Mouse (Mus musculus) ES-CJ7 (cell line): Measurements from ENCODE around the gene Gipc3.

Experiments used
- DNase-seq: peaks from one replicate; pipeline ENCODE4 v3.0.0; 2011; ENCODE audit warnings: low read depth, low spot score

Gipc3 gene

DNA sequence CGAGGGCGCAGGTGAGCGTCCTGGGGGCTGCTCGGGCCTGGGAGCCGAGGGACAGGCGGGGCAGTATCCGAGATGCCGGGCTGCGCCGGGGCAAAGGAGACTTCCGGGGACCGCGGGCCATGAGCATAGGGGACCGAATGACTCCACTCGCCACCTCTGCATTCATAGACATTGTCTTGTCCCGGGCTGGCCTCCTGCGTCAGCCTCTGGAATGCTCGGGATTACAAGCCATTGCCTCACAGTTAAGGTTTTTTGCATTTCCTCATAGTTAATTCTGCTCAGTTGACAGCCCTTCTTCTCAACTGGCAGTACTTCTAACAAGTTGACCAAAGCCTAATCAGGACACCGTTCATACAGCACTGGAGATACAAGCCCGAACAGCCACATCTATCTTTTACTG, 21.6 kb downstream of the Gipc3 start:
- DNase-seq: no peak

DNA sequence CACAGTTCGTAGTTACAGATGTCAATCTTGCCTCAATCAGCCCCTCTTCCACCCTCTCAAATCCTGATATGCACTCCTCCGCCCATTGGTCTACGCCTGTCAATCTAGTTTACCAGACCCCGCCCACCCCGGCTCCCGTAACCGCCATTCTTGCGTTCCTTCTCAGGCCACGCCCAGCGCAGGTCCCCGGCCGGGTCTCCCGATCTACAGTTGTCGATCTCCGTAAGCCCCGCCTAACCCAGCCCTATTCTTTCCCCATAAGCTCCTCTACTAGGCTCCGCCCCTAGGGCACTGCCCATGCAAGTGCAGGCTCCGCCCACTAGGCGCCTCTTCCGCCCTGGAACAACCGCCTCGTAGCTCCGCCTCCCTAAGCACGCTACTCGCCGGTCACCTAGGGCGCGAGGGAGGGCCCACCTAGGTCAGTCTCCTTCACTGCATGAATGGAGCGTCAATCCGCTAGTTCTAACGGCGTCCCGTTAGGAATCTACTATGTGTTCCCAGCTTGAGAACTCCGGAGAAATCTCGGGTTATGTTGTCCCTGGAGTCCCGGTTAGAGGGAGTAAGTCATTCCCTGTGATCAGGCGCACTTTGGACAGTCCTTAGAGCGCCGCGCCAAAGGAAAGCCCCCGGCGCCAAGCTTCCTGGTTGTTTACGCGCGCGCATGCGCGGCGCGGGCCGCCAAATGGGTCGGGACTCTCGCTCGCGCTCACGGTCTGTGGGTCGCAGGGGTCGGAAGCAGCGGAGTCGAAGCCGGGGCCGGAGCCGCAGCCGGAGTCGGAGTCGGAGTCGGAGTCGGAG, 22.3 kb downstream of the Gipc3 start, which contains the start of gene Cactin:
Cactin (plus strand) TSS at position 554 of the 798 bp plus-strand sequence.
- DNase-seq: peak; percentile 100

DNA sequence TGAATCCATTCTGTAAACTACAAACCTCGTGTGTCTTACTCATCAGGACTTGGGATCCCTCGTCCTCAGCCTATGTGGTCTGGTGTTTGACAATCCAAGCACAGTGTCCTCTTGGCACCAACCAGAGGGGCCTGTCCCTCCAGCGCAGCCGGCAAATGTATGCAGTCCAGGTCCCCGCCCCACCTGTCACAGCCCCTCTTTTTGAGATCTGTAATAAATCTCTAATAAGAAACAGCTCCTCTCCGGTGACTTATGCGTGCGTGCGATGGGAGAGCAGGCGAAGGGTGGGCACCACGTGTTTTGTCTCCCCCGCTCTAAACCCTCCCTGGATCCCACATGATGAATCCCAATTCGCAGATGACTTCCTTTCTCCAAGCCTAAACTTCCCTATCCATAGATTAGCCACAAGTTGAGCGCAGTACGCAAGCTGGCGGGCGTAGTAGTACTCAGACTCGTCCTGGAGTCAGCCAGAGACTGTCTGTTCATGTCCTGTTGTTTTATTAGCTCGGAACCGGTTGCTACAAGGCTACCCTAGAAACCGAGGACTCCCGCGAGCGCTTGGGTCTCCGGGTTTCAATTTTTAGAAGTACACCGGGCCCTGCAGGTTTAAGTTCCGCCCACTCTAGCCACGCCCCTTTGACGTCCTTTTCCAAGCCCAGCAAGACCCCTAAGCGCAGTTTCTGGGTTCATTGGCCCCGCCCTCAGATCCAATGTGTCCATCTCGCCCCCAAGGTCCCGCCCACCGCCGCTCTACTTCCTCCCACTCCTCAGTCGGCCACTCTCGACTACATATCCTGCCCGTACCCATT, 23.1 kb downstream of the Gipc3 start:
- DNase-seq: peak; percentile 99

DNA sequence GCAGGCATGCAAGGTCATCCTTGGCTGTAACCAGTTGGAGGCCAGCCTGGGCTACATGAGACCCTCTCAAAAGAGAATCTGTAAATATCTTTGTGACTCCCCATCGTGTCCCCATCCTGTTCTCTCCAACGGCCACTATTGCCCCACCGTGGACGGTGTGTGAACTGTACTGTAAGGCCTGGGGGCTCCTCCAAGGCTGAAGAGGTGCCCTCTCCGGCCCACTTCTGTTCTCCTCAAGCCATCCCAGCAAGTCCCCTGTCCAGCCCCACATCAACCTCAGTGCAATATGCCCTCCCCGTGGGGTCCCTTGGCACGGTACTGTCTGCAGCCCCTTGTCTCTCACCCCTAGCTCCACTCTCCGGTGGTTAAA, 23.8 kb downstream of the Gipc3 start:
- no peak for DNase-seq

DNA sequence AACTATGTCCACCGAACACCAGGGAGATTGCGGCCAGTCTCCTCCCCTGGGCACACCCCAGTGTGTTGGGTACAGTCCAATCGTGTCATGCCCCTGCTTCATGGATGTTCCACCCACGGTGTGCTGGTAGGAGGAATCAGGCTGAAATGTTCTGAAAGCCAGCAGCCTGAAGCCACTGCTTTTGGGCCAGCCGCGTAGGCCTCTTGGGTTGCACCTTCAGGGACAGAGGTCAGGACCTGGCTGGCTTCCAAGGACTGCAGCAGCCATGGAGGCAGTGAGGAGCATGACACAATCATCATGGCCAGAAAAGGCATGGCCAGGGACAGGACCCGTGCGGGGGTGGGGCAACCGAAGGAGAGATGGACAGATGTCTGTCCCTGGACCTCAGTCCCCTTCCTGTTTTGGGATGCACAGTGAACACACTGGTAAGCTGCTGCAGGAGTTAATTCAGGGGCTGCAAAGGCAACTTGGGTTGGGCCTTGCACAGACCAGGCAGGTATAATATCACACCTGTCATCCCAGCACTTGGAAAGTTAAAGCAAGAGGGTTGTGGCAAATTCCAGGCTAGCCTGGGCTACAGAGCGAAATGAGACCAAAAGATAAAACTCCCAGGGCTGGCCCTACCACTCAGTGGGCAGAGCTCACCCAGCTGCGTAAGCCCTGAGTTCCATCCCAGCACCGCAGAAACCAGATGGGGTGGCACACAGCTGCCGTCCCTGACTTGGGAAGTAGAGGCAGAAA, 24.3 kb downstream of the Gipc3 start:
- no peak for DNase-seq

DNA sequence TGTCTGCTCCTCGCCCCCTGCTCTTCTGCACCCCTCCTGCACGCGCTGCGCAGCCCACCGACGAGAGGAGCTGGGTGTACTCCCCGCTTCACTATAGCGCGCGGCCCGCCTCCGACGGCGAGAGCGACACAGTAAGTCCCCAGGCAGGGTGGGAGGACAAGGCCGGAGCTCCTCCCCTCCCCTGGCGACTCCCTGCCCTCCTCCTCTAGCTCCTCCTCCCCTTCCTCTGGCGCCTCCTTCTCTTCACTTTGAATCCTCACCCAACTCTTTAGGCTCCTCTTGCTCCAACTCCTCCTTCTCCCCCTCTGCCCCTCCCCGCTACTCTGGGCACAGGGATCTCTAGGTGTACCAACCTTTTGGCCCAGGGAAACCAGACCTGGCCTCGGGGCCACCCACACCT, 25.8 kb downstream of the Gipc3 start:
- DNase-seq: peak; percentile 83

DNA sequence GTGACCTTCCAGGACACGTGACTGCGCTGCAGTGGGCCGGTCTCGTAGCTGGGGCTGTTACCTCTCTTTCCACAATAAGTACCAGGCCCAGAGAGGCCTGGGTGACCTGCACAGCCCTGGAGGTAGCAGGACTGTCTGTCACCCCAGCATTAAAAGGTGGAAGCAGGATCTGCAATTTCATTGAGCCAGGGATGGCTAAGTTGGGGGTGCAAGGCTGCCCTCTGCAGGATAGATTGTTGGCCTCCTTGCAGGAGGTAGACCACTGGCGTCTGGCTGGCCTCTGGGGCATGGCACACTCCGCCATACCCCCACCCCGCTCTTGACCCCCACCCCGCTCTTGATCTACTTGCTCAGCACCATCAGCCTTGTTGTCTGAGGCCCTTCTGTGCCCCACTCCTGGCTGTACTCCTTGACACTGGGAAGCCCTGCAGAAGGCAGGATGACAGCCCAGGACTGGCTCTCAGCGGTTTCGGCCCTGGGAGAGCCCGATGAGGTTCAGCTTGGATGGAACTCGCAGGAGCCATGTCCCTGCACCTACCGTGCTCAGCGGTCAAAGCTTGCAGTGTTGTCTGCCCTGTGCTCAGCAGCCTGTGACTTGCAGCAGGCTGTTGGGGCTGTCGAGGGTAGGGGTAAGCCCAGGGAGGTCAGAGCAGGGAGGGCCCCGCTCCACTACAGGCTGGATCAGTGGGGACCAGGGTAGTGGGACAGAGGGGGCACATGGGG, 26.6 kb downstream of the Gipc3 start:
- DNase-seq: no peak

DNA sequence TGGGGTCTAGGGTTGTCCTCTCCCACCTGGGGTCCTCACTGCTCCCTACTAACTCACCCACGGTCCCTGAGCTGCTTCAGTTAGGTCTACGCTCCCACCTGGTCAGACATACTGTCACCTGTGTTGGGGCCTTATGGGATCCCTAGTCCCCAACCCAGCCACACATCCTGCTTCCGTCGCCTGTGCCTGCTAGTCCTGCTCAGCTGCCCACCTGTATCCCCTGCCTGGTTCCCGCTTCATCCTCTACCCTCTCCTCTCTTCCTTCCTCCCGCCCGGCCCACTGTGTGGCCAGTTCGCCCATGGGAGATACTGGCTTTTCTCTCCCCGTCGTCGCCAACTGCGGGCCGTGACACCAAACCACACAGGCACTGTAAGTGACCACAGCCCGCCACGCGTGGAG, 27.5 kb downstream of the Gipc3 start:
- no peak for DNase-seq

DNA sequence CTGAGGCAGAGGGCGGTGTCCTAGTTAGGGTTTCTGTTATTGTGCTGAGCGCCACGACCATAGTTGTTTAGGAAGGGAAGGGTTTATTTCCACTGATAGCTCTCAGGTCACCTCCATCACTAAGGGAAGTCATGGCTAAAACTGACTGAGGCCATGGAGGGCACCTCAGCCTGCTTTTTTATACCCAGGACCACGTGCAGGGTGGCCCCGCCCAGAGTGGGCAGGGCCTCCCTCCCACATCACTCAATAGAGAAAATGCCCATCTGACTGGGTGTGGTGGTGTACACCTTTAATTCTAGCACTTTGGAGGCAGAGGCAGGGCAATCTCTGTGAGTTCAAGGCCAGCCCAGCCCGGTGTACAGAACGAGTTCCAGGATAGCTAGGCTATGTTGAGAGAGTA, 28.9 kb downstream of the Gipc3 start:
- DNase-seq: no peak

DNA sequence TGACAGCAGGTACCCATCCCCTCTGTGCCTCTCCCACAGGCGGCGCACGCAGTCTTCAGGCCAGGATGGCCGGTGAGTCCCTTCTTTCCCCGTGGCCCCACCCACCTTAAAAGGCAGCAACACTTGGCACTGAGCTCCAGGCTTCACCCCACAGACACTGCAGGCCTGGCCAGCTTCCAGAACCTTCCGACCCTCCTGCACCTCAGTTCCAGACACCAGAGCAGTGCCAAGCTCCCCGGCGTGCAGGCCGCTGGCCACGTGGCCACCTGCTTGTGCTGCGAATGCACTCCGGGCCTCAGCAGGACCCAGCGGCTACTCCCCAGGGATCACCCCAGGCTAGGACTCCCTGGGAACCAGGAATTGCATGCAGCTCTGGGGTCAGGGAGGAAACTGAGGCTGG, 29.5 kb downstream of the Gipc3 start:
- no peak for DNase-seq

DNA sequence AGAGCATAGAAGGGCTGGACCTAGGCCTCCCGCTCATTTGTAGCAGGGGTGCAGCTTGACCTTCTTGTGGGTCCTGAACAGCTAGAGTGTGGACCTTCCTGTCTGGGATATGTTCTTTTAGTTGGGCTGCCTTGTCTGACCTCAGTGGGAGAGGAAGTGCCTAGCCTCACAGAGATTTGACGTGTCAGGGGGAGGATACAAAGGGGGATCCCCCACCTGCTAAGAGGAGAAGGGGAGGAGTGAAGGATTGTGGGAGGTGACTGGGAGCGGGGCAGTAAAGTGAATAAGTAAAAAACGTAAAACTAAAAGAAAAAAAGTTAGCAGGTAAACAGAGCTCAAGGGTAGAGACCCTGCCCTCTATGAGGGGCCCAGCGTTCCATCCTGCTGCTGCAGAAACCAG, 33.5 kb downstream of the Gipc3 start:
- DNase-seq: no peak

DNA sequence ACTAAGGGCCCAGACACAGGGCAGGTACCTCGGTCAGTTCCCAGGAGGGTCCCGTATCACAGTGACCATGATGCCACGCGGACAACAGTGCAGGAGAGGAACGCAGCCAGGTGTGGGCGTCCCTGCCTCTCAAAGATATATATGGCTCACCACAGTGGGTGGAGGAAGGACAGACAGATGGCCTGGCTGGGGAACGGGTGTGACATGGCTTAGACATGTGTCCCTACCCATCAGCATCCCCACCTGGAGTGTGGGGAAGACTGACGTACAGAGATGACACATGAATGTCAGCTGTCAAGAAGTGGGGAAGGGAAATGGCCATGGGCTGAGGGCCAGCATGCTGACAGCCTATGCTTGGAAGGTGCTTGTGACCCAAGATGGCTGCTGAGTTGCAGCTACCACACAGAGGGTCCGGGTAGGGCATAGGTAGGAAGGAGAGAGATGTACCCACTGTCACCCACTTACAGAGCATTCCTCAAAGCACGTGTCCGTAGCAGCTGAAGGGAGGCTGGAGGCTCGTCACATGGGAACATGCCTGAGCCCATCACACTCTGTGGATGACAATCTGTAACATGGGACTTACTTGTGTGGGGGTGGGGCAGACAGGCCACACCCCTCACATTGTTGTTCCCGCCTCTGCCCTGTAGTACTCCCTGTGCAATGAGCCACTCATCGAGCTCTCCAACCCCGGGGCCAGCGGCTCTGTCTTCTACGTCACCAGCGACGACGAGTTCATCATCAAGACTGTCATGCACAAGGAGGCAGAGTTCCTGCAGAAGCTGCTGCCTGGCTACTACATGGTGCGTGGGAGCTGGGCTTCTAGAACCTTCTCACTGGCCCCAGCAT, 36.0 kb downstream of the Gipc3 start:
- no peak for DNase-seq

DNA sequence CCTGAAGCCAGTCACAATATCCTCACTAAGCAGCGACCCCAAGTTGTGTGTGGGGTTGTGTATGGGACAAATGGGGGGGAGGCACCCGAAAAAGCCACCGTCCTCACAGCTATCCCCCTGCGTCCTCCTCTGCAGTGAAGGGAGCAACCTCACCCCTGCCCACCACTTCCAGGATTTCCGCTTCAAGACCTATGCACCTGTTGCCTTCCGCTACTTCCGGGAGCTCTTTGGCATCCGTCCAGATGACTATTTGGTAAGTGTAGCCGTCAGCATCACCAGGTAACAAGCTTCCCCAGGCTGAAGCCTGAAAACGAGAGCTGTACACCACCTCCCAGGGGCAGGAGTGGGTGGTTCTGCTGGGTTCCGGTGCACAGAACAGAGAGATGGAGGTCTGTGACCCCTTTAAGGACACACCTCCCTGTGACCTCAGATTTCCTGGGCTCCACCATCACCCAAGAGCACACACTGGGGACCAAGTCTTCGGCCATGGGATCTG, 36.8 kb downstream of the Gipc3 start:
- no peak for DNase-seq

DNA sequence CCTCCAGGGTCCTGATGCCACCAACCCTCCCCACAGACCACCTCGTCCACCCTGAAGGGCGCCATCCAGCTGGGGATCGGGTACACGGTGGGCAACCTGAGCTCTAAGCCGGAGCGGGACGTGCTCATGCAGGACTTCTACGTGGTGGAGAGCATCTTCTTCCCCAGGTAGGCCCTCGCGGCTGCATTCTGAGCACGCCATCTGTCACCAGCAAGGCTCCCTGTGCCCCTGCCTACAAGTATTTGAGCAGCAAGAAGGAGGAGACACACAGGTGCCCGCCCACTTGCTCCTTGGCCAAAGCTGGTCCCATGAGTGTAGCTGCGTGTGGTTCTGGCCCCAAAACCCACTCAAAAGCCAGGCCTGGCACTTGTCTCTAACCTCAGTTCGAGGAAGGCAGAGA, 37.4 kb downstream of the Gipc3 start:
- no peak for DNase-seq

DNA sequence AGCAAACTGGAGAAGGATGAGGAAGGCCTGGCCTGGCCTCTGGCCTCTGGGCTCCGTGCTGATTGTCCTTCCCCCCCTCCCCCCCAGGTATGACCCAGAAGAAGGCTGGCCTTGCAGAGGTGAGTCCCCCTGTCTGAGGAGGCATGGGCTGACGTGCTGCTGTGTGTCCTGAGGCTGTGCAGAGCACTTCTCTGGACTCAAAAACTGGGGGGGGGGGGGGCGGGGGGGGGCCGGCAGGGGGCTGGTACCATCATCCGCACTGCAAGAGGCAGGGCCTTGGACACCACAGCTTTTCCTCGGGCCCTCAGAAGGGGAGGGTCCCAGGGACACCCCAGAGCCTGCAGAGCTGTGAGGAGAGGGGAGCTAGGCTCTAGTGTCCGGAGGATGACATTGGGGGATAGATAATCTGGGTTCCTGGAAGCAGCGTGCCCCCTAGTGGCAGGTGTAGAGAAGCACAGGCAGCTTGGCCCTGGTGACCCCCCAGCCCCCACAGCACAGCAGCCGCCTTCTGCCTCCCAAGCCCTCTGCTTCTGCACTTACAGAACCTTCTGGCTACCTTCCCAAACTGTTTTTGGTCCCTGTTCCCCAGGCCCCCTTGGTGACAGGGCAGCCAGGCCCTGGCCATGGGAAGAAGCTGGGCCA, 38.3 kb downstream of the Gipc3 start:
- DNase-seq: peak; percentile 69

DNA sequence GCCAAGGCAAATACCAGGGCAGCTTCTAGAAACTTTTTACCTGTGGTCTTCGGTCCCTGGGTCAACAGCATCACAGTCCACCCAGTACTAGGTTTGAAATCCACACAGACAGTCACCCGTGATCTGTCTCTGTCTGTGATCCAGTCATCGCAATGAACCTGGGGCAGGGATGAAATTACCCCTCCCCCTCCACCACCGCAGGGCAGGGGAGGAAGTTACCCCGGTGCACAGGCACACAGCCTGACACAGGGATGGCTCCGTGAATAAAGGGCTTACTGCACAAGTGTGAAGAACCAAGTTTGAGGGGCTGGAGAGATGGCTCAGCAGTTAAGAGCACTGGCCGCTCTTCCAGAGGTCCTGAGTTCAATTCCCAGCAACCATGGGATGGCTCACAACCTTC, 39.3 kb downstream of the Gipc3 start:
- no peak for DNase-seq

DNA sequence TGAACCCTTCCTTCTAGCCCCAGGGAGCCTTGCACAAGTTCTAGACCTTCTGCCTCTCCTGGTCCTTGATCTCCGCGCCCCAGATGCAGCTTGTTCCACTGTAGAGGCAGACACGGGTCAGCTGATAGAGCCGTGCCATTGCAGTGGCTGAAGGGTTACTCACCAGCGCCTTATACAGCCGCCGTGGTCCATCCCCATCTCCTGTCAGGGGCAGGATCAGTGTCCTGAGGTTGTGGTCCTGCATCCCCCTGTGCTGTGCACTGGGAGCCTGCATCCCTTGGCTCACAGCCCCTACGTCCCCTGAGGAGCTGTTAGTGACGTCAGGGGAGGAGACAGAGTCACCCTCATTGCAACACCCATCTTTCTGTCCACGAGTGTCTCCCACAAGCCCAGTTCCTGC, 39.8 kb downstream of the Gipc3 start:
- no peak for DNase-seq

DNA sequence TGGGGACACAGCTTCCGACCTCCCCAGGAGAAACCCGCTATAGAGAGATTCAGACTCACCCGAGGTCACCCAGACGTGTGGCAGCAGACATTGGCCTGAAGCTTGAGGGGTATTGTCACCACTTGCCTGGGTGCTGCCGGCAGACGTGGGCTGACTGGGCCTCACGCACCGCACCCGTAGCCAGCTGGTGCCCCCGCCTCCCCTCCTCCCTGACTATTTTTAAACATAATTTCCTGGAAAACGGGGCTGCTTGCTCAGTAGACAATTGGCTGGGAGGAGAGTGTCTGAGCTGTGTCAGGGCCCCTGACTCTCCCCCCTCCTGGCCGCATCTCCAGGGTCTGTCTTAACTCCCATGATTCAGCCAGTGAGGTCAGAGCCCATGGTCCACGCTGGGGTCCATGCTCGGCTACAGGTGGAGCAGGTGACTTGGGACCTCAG, 40.3 kb downstream of the Gipc3 start:
- no peak for DNase-seq

DNA sequence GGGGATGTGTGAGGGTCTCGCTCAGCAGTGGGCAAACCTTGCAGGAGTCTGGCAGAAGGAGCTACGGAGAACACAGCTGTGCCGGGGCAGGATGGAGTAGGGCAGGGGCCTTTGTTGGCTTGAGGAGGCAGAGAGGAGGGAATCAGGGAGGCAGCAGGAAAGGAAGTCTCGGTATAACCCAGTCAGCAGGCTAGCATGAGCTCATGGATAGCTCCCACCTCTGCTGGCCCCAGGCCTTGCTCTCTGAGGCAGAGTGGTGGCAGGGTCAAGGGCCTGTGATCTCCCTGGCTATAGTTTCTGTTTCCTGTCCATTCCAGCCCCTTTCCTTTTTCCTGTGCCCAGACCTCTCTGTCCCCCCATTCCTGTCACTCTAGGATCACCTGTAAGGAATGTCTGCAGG, 40.8 kb downstream of the Gipc3 start:
- DNase-seq: no peak

DNA sequence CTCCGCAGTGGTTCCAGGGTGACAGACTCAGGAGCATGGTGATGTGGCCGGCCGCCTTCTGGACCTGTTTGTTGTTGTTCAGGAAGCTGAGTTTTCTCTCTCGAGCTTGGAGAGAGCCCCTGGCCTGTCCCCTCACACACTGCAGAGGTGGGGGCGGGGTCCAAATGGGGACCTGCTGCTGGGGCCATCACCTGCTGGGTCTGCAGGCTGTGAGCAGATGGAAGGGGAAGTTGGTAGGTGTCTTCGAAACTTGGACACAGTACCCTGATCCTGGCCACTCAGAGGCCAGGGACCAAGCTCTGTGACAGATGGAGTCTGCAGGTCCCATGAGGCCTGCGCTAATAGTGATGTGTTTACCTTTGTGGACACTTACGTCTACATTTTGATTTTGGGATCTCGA, 41.7 kb downstream of the Gipc3 start:
- DNase-seq: no peak
